Mouse (Mus musculus): ENCODE data around the gene Fam57a.
A peak's percentile ranks its signal among the peaks of the same experiment; 100 is the strongest.
"Not testable (repeated sequence)": the region's sequence is repeated elsewhere in the genome, so short reads cannot be mapped to it uniquely, and the experiment has no call there.

The Fam57a gene

DNA sequence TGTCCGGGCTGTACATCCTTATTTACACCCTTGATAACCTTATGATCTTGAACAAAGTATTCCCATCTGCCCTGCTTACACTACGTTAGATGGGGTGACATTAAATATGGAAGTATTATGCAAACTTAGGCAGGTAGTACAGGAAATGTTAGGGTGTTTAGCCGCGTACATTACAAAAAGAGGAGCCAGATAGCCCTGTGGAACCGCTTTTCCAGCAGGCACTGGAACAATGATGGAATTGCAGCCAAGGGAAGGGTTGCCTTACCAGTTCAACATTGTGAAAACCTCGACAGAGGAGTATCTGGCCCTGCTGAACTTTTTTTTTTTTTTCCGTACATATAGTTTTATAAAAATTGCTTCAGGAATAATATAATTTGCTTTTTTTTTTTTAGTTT lies 672 bp downstream of the Fam57a start:
- DNase-seq (ENCODE audit: low spot score) = no peak

GRCm38 (mm10) chr11:76183745-76184144 lies 4.3 kb downstream of the Fam57a start:
- DNase-seq (ENCODE audit: low spot score) = no peak

DNA sequence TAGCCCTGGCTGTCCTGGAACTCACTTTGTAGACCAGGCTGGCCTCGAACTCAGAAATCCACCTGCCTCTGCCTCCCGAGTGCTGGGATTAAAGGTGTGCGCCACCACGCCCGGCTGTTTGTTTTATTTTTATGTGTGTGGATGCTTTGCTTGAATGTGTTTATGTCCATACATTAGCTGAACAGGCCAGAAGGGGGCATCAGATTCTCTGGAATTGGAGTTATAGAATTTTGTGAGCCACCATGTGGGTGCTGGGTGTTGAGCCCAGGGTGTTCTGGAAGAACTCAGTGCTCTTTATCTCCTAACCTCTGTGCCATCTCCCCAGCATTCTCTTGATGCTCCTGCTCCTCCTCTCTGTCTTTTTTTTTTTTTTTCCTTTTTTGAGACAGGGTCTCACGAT lies 7.4 kb downstream of the Fam57a start:
- no peak for DNase-seq (ENCODE audit: low spot score)

- no peak for DNase-seq (ENCODE audit: low spot score)
Observed at GRCm38 (mm10) chr11:76196275-76196976, 17.0 kb downstream of the Fam57a start.

GRCm38 (mm10) chr11:76196977-76197469 lies 17.6 kb downstream of the Fam57a start:
- no peak for DNase-seq (ENCODE audit: low spot score)

DNA sequence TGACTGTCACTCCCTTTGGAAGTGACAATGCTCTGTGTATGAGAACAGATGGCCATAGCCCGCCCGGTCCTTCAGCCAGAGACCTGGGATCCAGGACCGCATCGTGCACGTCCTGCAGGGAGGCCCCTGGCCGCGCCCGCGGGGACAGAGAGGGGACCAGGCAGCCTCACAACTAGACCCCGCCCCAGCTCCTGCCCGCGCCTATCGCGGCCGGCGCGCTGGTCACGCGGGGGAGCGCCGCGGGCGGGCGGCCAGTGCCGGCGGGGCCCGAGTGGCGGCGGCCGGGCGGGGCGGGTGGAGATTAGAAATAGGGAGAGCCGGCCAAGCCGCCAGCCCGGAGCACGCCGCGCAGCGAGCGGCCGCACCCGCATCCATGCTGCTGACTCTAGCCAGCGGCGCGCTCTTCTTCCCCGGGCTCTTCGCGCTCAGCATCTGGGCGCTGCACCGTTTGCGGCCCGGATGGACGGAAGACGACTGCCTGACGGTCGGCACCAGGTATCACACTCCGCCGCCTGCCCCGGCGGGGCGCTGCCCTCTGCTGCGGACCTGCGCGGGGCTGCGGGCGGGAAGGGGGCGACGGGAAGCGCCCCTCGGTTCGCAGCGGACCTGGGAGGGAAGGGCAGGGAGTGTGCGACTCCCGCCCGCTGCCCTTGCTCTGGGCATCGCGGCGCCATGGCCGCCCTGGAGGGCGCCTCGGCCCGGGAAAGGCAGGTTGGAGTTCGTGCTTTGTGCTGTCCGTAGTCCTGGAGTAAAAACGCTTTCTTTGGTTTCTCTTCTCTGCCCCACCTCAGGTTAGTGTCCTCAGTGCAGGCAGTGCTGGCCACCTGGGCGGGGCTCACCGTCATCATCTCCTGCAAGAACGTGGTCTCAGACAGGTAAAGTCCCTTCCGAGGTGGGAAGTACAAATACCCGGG lies 22.5 kb downstream of the Fam57a start:
- DNase-seq (ENCODE audit: low spot score) = peak; percentile 84

DNA sequence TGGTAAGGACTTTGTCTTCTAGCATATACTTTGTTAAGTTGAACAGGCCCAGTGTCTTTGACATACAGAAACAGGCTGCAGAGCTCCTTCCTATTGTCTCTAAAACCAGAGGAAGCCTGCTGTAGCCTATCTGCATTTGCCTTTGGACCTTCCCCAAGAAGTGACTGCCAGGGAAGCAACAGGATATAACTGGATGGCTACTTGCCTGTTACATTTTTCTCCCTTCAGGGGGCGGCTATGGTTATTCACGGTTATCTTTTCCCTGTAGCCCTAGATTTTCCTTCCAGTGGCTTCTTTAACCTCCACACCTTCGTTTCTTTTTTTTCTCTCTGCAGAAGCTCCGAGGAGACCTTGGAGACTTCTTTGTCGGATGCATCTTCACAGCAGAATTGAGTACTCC lies 27.3 kb downstream of the Fam57a start:
- no peak for DNase-seq (ENCODE audit: low spot score)

DNA sequence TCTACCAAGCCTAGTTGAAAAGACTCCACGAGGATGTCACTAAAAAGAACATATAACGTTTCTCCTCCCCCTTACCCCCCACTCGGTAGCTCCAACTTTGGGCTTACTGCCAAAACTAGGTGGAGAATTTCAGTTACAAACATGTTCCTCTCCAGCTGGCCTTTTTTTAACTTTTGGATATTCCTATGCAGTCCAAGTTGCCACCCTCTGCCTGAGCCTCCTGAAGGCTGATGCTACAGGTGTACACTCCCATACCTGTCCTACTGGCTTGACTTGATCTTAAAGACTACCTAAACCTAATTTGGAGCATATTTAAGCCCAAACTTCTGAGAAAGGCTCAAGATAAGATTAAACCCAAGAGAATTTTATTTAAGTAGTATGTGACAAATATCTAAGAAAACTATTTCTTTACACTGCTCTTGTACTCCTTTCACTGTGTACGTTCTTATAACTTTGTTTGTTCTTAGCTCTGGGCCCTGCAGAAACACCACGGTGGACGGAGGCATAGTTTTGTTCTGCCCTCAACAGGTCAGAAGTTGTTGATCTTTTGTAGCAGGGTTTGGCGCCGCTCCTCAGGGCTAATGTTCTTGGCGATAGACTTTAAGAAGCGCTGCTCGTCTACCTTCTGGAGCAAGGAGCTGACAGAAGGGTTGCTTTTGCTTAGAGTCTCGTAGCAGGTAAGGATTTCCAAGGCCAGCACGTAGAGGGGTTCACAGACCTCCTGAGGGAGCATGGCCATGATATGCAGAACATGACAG lies 30.9 kb downstream of the Fam57a start:
- DNase-seq (ENCODE audit: low spot score) = no peak

DNA sequence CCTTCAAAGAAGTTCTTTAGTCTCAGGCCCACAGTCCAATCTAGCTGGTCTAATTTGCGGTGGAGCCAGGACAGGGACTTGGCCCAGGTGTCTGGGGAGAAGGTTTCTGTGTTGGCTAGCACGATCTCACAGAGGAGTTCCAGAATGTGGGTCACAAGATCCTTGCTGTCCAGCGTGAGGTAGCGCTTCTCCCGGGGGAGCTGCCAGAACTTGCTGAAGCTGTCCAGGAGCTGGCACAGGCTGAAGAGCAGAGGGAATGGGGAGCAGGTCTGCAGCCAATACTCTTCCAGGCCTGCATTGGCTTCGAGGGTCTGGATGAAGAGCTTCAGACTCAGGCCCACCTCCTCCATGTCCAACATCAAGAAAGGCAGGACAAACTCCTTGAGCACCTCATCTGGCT lies 32.1 kb downstream of the Fam57a start:
- DNase-seq (ENCODE audit: low spot score) = not testable (repeated sequence)

DNA sequence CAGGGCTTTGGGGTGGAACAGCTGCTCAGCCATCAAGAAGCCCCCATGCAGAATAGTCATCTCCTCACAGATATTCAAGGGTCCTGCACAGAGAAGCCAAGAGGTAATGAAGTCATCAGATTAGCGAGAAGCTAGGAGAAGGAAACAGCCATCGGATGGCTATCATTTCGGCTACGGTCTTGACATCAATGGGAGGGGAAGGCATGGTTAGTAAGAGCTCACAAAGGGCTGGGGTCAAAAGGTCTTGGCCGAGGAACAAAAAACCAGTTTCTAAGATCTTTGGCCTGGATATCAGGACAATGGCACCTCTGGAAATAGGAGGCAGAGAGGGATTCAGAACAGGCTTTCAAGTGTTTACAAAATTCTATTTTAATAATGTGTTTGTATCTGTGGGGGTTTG lies 34.4 kb downstream of the Fam57a start:
- no peak for DNase-seq (ENCODE audit: low spot score)

GRCm38 (mm10) chr11:76215011-76215410 lies 35.5 kb downstream of the Fam57a start:
- no peak for DNase-seq (ENCODE audit: low spot score)

GRCm38 (mm10) chr11:76216049-76216540 lies 36.6 kb downstream of the Fam57a start:
- DNase-seq (ENCODE audit: low spot score) = no peak

- DNase-seq (ENCODE audit: low spot score) = peak; percentile 26
Observed at GRCm38 (mm10) chr11:76216681-76217389, 37.4 kb downstream of the Fam57a start.

DNA sequence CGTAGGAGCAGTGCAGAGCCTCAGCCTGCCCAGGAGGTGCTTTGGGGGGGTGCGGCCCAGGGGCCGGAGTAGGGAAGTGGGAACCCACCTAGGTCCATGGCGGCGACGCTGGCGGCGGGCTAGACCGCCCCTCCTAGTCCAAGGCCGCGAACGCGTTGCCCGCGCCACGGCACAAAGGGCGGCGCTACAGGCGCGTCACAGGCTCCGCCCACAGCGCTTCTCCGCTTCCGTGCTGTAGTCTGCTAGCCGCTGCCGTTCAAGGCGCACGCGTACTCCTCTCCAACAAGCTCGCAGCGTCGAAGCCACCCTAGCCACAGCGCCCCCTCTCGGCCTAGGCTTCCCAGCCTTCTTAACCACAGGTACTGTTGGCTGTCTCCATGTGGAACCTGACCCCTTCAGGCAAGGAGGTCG lies 37.9 kb downstream of the Fam57a start, which contains the start of the genes Dbil5 and Gemin4:
Gene Dbil5 (plus strand): TSS at position 219 of the 411 bp plus-strand sequence.
Gene Gemin4 (minus strand): TSS at position 275 of the 411 bp plus-strand sequence.
- DNase-seq (ENCODE audit: low spot score) = peak; percentile 98

GRCm38 (mm10) chr11:76224631-76225030 lies 45.2 kb downstream of the Fam57a start:
- no peak for DNase-seq (ENCODE audit: low spot score)

DNA sequence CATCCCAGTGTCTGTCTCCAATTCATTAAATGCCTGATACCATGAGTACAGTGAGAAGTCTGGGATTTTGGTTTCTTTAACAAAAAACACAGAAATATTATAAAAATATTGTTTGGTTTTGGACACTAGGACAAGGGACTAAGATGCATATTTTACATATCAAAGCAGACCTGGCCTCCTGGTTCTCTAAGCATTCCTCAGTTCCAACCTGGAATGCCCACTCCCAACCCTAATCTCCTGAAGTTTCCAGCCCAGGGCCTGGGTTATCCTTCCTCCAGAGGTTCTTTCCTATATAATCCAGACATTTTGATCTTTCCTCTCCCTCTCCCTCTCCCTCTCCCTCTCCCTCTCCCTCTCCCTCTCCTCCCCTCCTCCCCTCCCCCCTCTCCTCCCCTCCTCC lies 45.6 kb downstream of the Fam57a start:
- no peak for DNase-seq (ENCODE audit: low spot score)

DNA sequence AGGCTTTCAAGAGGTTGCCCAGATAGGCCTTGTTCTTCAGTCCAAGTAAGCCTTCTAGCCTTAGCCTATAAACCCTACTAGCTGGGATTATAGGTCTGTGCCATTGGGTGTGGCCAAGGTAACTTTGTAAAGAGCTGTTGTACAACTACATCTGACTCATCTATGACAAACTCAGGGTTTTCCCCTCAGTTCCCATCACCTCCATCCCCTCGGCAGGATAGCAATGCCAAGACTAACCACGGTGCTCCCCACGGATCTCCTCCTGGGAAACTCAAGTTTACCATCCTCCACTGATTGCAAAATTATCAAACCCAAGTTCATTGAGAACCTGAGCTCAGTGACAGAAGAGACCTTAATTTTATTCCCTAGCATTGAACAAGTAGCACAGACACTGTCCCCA lies 56.7 kb downstream of the Fam57a start:
- DNase-seq (ENCODE audit: low spot score) = no peak

- no peak for DNase-seq (ENCODE audit: low spot score)
Observed at GRCm38 (mm10) chr11:76239750-76240149, 60.3 kb downstream of the Fam57a start.

GRCm38 (mm10) chr11:76242901-76243810 lies 63.7 kb downstream of the Fam57a start, which contains the start of the genes Mrm3 and Glod4:
TSS of gene Mrm3 (plus strand) at chr11:76243715.
TSS of gene Glod4 (minus strand) at chr11:76243725.
- peak; percentile 92 for DNase-seq (ENCODE audit: low spot score)
